Mouse (Mus musculus) MEL (cell line): ENCODE measurements at regions not wholly inside any gene's neighbourhood (a gene's known extent, or its start where the extent isn't known, plus 50 kb on each side); places are given as distances from the start of the nearest gene placed in this dataset.

Experiments
- CHD1 ChIP-seq: IDR thresholded peaks from 2 replicates; pipeline ENCODE4 v1.6.1; 2012; ENCODE audit warnings: low read depth, mild to moderate bottlenecking, inconsistent platforms, low read length, improper control_type of control experiment
- CTCF ChIP-seq, 3 experiments: IDR thresholded peaks in 2 of 3; conservative IDR thresholded peaks in 1 of 3; 2 replicates each; pipeline ENCODE4 v1.5.1; 2011 to 2012; ENCODE audit warnings: low read length in 3 of 3, low read depth in 2 of 3, mild to moderate bottlenecking in 2 of 3, improper control_type of control experiment in 1 of 3, inconsistent platforms in 1 of 3, mixed read lengths in 1 of 3, moderate library complexity in 1 of 3; ENCODE audit not compliant: control insufficient read depth in 1 of 3, insufficient read depth in 1 of 3, poor library complexity in 1 of 3, severe bottlenecking in 1 of 3
- JUND ChIP-seq: IDR thresholded peaks from 2 replicates; pipeline ENCODE4 v1.6.1; 2011; ENCODE audit warnings: low read depth, mild to moderate bottlenecking, improper control_type of control experiment, low read length
- MAX ChIP-seq: IDR thresholded peaks from 2 replicates; pipeline ENCODE4 v1.6.1; 2011; ENCODE audit warnings: low read length, improper control_type of control experiment
- POLR2A ChIP-seq, 2 experiments: IDR thresholded peaks; 2 replicates each; pipeline ENCODE4 v1.6.1; 2011 to 2012; ENCODE audit warnings: low read length in 2 of 2, mild to moderate bottlenecking in 2 of 2, control low read depth in 1 of 2, improper control_type of control experiment in 1 of 2, low read depth in 1 of 2, moderate library complexity in 1 of 2; ENCODE audit not compliant: control insufficient read depth in 1 of 2, insufficient read depth in 1 of 2, poor library complexity in 1 of 2
- TCF12 ChIP-seq: IDR thresholded peaks from 2 replicates; pipeline ENCODE4 v1.6.1; 2014; ENCODE audit warnings: low read depth, mild to moderate bottlenecking, inconsistent platforms, low read length, improper control_type of control experiment, moderate library complexity
- USF1 ChIP-seq: IDR thresholded peaks from 2 replicates; pipeline ENCODE4 v1.6.1; 2014; ENCODE audit warnings: low read depth, mild to moderate bottlenecking, inconsistent platforms, low read length, improper control_type of control experiment, moderate library complexity

- TF ChIP-seq CTCF (IDR thresholded peaks at IDR 0.05 in 2 of 3, conservative IDR thresholded peaks at IDR 0.05 in 1 of 3; ENCODE audit: control insufficient read depth in 1 of 3, insufficient read depth in 1 of 3, low read depth in 2 of 3, low read length in 3 of 3, poor library complexity in 1 of 3, severe bottlenecking in 1 of 3) = no peak
- no peak for TF ChIP-seq TCF12
- TF ChIP-seq POLR2A (IDR thresholded peaks at IDR 0.05; ENCODE audit: control insufficient read depth in 1 of 2, insufficient read depth in 1 of 2, low read depth in 1 of 2, low read length in 2 of 2, poor library complexity in 1 of 2) = no peak
- TF ChIP-seq JUND = no peak
- no peak for TF ChIP-seq MAX
- TF ChIP-seq CHD1 = no peak
- no peak for TF ChIP-seq USF1
Measured at GRCm38 (mm10) chr7:94851360-94851759, 1319.7 kb upstream of the Tenm4 start.
